Mouse (Mus musculus) heart, adult 8-10 months (tissue): ENCODE results near the gene Bok. TPM values are rescaled to one million over a fixed set of nuclear protein-coding genes. Genes with fewer than 3 reads are reported as not detected.

Experiments used
- DNase-seq: peaks from one replicate; pipeline ENCODE4 v3.0.0; 2022; ENCODE audit warnings: low spot score
- total RNA-seq, 4 experiments: library from RNA; stranded (reverse); gene quantifications; 2 replicates each; pipeline ENCODE4 v1.2.4; 2022

Gene Bok
- total RNA-seq, 4 experiments from 2014 or later: 2.5 to 3.0 (median 2.6) TPM

DNA sequence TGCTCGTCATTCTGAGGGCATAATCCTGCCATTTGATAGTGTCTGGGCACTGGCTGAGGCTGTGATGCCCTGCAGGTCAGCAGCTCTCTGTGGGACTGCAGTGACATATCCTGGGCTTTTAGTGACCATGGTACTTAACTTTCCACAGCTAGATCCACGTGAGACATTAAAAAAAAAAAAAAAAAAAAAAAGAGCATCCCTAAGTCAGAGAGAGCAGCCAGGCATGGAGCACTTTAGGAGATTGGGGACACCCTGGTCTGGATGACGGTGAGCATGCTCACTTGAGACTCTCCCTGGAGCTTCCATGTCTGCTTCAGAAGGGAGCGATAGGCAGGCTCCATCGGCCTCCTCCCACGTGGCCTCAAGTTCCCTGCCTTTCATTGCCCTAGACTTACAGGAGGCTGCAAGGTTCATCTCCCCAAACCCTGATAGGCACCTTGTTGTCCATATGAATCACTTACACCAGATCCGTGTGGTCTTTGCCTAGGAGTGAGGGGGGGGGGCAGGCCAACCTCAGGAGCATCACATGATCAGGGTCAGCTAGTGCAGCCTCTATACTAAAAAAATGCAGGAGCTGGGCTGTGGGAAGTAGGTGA, 4.5 kb downstream of the Bok start:
- DNase-seq: no peak

DNA sequence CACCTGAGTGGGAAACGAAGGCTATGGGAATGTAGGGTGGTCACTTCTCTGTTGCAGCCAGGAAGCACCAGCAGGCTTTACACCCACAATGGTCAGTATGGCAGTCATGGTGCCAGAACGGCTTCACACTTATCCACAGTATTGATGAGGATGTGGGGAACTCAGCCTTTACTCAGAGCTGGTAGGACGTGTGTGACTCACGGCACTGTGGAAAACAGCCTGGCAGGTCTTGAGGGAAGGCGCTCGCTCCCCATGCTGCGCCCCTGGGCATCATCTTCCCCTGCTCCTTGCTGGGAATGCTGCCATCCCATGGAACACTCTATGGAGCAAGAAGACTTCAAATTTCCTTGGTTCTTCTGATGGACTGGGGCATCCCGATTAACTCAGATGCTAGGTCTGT, 5.6 kb downstream of the Bok start:
- DNase-seq: no peak

DNA sequence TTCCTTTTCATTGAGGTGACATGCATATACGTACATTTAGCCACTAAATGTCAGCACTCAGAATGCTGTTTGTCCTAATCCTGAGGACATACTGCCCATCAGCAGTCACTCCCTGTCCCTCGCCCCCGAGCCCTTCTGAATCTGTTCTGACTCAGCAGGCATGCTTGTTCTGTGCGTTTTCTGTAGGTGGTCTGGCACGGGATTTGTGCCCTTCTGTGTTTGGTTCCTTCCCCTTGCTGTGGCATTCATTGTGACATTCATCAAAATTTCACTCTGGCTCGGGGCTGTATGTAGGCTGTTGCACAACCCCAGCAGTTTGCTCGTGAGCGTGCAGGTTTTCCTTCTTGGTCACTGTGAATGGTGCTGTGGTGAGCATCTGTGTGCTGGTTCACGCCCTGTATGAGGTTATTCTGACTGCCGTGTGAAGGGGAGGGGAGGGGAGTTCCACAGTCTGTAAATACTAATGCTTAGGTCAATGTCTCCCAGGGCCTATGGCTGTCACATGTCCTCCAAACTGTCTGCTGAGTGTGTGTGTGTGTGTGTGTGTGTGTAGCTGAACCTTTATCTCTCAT, 6.4 kb downstream of the Bok start:
- no peak for DNase-seq

DNA sequence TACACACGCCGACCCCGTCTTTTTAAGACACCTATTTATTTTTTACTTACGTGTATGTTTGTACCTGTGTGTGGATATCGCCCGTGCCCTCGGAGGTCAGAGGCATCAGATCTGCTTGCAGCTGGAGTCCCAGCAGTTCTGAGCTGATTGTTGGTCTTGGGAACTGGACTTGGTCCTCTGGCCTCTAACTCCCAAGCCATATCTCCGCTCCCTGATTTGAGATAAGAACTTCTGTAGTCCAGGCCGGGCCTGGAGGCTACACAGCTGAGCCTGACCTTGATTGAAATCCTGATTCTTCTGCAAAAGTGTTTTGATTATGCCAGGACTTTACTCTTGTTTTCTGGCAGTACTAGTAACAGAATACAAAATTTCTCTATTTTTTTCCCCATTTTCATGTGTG, 7.3 kb downstream of the Bok start:
- no peak for DNase-seq

DNA sequence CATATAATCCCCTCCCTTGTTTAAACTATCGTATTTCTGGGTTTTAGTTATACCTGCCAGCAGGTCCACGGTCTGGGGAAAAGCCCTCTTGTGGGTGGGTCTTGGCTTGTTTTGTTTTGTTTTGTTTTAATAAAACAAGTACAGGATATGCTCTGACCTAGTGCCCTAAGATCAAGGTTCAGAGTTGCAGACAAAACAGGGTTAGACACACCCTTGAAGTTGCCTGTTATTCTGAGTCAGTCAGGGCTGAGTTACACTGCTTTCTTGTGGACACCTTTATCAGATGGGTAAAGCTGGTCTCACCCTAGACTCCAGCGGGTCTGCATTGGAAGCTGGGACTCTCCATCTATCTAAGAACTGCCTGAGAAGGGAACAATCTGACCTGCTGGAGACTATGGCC, 8.0 kb downstream of the Bok start:
- DNase-seq: no peak

DNA sequence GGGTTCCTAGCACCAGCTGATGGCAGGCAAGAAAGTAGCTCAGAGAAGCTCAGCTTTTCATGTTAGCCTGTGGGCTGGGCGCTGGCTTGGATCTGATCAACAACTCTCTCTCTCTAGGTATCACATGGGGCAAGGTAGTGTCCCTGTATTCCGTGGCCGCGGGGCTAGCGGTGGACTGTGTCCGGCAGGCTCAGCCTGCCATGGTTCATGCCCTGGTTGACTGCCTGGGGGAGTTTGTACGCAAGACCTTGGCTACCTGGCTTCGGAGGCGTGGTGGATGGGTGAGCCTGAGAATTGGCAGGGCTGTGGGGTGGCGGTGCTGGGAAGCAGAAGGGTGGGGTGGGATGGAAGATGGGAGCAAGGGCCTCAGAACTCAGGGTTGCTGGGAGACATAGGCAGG, 8.5 kb downstream of the Bok start:
- no peak for DNase-seq

DNA sequence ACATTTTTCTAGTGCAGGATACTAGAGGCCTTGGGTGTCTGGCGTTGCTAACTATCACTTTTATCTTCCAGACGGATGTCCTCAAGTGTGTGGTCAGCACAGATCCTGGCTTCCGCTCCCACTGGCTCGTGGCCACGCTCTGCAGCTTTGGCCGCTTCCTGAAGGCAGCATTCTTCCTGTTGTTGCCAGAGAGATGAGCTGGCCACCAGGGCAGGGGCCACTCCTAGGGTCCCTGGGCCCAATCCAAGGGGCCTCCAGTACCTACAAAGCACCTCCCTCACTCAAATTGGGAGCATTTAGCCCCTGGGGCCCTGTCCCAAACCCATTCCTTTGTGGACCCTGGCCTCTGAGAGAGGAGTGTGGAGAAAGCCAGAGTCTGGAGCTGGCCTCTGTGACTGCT, 9.5 kb downstream of the Bok start:
- peak; percentile 78 for DNase-seq

DNA sequence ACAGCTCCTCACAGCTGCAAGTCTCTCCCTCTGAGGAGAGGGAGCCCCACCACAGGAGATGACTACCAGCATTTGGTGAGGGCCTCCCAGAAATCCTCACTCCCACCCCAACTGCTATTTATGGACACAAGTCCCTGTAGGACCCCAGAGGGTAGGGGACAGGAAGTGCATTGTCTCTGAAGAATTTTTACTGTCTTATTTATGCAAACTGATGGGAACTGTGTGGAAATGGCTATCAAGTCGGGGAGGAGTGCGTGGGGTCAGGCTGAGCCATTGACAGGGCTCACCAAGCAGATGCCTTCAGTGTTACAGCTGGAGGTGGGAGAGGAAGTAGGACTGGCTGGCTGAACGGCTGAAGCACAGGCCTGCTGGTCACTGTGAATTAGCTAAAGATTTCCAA, 11.9 kb downstream of the Bok start:
- DNase-seq: no peak

DNA sequence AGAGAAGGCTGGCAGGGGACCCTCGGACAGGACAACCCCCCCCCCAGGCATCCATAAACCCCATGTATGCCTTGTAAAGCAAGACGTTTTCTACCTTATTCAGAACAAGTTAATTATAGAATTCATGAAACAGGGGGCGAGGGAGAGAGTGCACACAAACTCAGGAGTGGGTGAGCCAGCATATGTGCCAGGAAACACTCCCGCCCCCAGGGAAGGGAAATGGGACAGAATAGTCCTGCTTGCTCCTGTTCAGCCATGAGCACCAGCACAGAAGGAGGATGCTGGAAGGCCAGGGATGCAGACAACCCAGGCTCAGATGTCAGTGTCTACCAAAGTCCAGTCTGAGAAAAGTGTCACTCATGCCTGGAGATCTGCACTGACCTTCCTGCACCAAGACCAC, 13.7 kb downstream of the Bok start:
- DNase-seq: no peak

DNA sequence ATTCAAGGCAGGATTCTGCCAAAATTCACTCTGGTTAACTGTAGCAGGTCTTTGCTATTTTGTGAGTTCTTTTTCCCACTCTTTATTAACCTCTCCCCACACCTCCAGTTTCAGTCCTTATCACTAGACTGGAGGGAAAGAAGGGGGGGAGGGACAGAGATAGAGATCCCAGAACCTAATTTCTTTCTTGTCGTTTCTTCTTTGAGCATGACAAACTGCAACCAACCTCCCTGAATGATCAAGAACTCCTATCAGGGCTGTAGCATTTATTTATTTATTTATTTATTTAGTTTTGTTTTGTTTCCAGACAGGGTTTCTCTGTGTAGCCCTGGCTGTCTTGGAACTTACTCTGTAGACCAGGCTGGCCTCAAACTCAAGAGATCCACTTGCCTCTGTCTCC, 16.6 kb downstream of the Bok start:
- DNase-seq: no peak

DNA sequence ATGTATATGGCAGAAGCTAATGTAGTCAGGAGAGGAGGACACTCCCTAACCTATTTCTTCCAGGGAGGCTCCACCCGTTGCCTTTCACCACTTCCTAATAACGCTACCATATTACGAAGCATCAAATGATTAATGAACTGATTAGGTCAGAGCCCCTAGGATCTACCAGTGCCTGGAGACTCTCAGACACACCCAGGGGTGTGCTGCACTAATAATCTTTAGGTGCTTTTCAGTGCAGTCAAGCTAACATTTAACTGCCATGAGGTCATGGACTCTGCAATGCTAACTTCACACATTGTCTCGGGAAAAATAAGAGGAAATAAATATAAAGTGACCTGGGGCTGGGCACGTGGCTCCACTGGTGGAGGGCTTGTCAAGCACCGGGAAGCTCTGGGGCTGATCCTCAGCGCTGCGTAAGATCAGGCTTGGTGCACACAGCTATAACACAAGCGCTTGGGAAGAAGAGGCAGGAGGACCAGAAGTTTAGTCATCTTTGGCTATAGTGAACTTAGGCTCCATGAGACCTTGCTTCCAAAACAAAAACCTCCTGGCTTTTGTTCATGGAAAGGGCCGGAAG, 18.1 kb downstream of the Bok start:
- DNase-seq: no peak

DNA sequence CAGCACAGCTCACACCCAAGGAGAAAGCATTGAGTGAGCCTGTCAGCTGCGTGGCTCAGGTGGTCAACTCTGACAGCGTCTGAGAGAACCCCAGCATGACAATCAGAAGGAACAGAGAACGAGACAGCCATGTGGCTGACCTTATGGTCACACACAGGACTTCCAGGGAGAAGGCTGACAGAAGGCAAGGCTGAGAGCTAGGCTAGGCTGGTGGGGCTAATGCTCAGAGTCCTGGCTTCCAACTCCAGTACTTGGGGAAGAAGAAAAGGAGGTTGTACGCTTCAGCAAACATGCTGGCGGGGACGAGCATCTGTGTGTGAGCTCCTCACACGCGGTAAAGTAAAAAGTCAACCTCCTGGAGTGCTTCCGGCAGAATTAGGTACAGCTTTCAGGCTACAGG, 18.9 kb downstream of the Bok start:
- no peak for DNase-seq

DNA sequence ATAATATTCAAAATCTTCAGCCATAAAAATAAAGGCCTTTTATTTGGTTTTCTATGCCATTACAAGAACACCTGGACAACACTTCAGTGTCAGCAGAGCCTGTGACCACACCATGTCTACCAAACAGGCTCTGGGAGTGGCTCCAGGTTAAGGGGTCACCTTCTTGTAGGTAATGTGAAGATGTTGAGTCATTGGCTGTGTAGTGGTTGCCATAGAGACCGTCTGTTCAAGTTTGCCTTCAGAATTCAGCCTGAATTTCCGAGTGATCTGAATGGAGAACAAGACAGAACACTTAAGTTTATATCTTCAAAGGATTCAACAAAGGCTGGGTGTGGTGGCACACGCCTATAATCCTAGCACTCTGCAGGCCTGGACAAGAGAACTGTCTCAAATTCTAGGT, 19.9 kb downstream of the Bok start:
- DNase-seq: no peak

DNA sequence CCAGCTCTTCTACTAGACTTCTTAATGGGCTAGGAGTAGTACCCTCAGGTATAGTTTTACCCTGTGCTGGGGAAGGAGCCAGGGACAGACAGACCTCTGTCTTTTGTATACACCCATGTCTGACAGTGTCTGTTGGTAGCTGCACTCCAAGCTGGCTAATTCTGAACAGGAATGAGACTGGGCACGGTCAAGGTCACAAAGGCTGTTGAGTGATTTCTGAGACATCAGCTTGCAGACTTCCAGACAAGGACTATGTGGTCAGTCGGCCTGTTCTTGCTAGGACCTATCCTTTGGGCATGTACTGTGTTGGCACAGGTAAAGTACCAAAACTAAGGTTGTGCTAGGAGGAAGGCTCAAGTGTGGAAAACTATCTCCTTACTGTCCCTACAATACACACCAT, 30.7 kb downstream of the Bok start:
- DNase-seq: no peak

DNA sequence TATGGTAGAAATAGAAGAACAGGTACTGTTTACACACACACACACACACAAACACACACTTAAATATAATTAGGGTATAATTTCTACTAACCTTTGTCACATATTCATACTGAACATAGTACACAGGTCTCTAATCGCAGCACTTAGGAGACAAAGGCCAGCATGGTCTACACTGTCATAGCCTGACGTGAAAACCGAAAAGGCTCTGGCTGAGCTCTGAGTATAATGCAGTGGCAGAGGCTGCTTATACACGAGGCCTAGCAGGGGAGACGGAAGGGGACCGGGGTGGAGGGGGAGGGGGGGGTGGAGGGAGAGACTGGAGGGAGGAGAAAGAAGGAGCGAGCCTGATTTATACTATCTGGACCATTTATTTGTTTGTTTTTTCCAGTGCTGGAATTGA, 36.1 kb downstream of the Bok start:
- DNase-seq: no peak

DNA sequence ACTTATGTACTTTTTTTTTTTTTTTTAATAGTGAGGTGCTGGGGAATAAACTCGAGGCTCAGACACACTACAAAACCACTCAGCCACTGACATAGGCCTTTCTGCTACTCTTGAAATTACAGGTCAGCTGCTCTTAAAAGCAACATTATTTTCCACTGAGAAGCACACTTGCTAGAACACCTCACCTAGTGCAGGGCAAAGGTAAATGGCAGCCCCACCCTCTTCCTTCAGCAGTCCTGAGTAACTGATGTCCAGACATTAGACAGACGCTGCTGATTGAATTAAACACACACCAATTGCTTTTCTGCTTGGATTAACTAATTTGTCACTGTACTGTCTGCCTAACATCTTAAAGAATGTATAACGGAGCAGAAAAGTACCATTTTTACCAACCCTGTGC, 39.2 kb downstream of the Bok start:
- no peak for DNase-seq

DNA sequence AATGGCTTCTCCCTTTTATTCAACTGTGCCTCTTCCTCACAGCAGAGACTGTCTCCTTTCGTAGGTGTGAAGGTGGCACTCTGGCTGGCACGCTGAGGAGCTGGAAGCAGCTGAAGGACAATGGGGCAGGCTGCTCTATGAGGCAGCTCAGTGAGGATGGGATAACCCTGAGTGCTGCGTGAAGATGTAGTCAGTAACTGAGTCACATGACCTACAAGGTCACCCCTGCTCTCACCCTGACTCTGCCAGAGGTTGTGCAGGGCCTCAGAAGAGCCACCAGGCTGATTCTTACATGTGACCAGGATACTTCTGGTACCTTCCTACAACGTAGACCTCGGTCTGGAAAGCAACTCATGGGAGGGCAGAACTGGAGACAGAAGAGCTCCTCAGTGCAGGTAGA, 40.2 kb downstream of the Bok start:
- DNase-seq: no peak

DNA sequence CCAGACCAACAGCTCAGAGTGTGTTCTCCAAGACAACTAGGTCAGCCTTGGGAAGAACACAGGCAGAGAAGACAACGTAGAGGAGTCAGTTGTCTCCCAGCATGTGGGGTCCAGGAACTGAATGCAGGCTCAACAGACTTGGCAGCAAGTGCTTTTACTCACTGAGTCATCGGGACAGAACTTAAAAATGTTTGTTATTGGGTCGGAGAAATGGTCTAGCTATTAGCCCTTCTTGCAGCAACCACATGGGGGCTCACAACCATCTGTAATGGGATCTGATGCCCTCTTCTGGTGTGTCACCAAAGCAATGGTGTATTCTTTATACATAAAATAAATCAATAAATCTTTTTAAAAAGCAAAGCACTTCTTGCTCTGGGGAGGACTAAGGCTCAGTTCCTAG, 40.7 kb downstream of the Bok start:
- no peak for DNase-seq

DNA sequence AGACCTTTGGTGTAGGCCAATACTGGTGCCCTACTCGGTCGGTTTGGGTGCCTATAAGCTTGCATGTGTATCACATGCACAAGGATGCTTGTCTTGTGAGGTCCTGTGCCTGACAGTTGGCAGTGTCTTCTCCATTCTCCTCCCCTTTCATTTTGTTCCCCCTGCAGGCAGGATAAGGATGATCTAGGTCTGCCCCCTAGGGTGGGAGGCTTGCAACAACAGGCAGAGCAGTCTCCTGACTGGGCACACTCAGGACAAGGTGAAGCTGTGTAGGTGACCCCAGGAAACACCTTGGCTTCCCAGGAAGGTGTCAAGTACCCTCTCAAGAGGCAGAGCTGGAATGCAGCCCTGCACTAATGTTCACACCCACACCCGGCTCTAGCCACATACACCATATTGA, 41.5 kb downstream of the Bok start:
- peak; percentile 76 for DNase-seq

DNA sequence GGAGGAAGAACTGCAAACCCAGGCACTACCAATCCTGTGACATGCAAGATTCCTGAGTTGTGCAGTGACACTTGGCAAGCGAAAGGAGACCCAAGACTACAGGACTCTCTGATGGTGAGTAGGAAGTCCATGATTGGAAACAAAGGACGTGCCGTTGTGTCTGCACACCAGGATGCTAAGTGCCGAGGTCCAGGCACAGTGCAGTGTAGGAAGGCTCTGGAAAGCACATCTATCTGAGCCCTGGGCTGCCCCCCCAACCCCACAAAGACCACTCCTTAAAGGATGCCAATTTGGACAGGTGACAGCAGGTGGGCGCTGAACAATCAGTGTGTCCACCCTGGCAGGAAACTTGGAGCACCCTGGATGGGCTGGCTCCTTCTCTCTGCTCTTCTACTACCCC, 45.6 kb downstream of the Bok start:
- no peak for DNase-seq

DNA sequence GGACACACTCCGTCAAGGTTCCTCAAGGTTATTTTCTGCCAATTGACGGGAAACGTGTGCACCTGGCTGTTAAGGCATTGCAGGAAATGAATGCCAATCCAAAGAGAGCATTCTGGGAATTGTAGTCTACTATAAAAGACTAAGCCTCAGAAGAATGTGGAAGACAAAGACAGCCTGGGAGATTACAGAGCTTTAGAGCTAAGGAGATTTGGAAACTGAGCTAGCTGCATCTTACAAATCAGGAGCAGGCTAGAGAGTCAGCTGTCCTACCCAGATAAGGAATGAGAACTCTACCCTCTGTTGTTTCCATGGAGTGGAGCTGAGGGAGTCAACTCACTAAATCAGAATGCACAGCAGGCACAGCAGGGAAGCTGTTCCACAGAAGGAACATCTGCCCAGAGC, 46.4 kb downstream of the Bok start:
- no peak for DNase-seq

DNA sequence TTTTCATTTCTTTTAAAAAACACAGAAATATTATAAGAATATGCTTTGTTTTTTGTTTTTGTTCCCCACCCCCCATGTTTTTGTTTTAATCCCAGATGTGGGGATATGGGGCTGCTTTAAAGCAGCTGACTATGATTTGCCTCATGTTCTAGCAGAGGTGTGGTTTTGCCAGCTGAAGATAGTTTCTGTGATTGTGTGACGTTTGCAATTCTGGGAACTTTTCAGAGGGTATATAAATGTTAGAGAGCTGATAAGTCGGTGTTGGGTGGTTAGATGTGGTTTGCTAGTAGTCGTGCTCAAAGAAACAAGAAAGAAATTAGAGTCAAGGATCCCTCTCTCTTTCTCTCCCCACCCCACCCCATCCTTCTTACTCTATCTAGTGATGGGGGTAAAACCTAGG, 50.4 kb downstream of the Bok start:
- DNase-seq: no peak

DNA sequence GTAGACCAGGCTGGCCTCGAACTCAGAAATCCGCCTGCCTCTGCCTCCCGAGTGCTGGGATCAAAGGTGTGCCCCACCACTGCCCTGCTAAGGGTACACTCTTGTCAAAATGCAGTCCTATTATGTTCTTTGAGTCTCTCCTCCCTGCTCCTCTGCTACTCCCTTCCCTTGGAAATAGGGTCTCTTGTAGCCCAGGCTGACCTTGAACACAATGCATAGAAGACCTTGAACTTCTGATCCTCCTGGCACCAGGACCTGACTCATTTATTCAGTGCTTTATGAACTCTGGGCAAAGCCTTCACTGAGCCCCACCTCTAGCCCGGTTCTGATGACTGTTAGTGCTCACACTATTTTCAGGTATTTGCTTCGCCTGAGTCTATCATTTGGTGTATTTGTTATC, 52.3 kb downstream of the Bok start:
- DNase-seq: no peak

DNA sequence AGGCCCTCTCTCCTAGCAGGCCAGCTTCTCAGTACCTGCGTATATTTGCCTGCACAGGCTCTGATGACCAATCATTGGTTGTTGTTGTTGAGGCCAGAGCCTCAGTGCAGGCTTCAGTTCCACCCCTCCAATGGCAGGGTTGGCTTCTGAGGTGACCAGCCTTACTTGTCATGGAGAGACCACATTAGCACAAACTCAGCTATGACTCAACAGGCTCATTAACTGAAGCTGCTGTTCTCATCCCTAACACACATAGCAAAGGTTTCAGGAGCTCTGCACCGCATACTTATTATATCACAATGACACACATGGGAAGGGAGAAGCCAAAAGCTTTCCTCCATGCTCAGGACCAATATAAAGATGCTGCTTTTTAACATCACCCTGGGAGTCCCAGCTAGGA, 55.2 kb downstream of the Bok start:
- DNase-seq: no peak
